Mouse (Mus musculus): ENCODE data around the gene Tmem135.

Gene Tmem135

DNA sequence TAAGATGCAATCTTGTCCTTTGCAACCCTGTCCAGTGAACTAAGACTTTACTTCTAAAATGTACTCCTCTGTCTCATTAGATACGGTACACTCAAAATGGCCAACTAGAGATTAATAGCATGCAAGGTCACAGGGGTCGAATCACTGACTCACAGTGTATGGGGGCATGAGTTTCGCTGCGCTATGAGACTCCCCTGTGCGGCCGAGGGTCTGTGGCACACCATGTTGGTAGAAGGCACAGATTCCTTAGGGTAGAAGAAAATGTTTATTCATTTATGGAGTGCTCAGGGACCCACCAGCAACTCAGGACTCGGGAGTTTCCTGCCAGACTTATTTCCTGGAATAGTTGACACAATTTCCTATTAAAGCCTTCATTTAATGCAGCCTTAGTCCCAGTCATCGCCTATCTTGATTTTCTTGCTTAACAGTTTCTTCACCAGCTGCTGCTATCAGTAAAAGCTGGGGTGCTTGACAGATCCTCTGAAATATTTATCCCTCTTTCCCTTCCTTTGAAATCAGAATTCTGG lies 14.2 kb upstream of the Tmem135 start:
- DNase-seq (ENCODE audit: low read depth, low spot score), result no peak

DNA sequence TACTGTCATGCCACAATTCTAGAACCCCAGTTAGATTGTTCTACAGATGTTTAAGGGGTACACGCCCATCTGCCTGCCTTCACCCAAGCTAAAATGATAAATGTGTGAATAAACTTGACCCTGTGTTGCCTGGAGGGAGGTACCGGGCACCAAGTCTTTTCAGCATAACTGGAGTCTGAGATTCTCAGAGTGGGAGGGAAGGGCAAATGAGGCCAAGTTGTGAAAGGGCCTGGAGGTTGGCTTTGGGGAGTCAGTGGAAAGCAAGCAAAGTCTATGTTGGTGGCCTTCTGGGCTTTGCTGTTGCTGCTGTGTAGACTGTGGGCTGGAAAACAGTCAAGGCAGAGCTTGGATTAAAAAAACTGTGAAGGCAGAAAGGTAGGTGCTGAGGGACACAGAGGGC lies 13.7 kb upstream of the Tmem135 start:
- DNase-seq (ENCODE audit: low read depth, low spot score), result no peak

DNA sequence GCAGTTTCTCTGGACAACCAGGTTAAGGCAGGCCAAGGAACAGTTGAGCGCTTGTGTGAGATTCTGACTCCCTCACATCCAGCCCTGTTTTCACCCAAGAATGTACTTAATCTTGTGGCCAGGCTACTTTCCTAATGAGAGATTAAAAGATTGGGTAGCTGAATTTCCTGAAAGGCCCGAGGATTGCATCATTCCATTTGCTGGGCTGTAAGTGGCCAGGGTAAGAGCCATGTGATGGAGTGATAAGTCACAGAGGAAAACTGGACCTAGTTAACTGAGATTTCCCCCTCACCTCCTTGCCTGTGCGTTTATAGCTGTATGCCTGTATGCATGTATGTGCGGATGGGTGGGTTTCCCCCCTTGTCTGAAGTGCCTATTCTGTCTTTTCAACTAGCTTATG lies 12.0 kb upstream of the Tmem135 start:
- DNase-seq (ENCODE audit: low read depth, low spot score), result no peak

DNA sequence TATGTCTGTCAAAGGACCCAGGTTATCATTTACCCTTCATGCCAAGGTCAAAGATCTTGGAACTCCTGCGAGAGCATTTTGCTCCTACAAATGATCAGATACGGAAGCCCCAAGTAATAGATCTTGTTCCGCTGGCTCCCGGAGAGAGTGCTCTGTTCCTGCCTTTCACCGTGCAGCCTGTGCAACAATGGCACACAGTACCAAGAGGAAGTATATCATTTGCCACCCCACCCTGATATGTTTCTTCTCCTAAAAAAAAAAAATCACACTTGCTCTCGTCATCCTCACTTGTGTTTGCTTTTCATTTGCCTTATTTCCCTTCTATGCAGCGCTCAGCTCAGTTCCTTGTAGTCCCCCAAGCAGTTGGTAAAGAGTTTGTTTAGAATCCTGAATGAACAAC lies 8.1 kb upstream of the Tmem135 start:
- DNase-seq (ENCODE audit: low read depth, low spot score), result no peak

DNA sequence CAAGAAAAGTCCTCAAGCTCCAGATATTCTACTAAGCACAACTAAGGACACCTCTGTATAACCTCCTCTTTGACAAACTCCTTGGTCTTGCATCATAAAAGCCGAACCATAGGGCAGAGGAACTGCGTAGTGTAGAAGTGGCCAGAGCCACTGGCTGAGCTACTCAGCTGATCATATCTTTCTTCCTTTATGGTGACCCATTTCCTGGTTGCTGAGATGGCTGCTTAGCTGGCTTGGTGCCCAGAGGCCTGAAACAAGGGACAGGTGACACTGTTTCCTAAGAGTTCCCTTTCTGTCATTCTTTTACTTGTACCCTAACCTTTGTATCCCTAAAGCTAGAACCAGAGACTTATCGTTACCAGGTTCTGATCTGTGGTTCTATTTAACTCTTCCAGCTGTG lies 7.3 kb upstream of the Tmem135 start:
- DNase-seq (ENCODE audit: low read depth, low spot score), result no peak

DNA sequence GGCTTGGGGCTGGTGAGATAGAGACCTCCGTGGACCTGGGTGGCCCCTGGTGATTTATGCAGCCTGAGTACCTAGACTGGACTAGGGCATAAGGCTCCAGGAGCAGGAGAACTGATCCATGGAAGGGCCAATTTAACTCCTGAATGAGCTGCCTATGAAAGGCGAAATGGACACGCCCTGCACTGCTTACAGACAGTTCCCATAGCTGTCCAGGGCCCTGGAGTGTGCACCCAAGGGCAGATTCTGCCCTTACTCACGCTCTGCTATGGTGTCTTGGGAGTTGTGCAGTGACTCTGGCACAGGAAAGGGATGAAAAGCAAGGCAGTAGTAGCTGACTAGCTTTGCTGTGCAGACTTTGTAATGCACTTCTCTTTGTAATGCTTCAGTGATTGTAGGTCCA lies 6.3 kb upstream of the Tmem135 start:
- no peak for DNase-seq (ENCODE audit: low read depth, low spot score)

DNA sequence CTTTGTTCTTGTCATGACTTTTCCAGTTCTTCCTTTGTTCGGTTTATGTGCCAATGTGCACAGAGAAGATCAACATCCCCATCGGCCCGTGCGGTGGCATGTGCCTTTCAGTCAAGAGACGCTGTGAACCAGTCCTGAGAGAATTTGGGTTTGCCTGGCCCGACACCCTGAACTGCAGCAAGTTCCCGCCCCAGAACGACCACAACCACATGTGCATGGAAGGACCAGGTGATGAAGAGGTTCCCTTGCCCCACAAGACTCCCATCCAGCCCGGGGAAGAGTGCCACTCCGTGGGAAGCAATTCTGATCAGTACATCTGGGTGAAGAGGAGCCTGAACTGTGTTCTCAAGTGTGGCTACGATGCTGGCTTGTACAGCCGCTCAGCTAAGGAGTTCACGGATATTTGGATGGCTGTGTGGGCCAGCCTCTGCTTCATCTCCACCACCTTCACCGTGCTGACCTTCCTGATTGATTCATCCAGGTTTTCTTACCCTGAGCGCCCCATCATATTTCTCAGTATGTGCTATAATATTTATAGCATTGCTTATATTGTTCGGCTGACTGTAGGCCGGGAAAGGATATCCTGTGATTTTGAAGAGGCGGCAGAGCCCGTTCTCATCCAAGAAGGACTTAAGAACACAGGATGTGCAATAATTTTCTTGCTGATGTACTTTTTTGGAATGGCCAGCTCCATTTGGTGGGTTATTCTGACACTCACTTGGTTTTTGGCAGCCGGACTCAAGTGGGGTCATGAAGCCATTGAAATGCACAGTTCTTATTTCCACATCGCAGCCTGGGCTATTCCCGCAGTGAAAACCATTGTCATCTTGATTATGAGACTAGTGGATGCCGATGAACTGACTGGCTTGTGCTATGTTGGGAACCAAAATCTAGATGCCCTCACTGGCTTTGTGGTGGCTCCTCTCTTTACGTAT lies 3.3 kb upstream of the Tmem135 start:
- no peak for DNase-seq (ENCODE audit: low read depth, low spot score)

DNA sequence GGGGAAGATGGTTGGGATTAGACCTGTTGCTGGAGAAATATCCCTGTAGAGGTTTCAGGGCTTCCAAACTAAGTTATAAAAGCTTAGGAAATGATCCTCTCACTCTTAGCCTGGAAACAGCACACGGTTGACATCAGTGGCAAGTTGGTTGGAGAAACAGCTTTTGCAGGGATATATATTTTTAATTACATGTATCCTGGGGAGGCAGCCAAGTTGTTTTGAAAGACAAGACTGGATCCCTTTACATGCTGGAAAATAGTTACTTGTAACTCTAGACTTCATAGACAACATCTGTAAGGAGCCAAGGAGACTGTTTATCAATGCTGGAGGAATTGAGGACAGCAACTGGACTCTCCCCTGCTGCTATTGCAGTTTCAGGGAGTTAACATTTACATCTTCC lies 2.0 kb upstream of the Tmem135 start:
- DNase-seq (ENCODE audit: low read depth, low spot score), result no peak

DNA sequence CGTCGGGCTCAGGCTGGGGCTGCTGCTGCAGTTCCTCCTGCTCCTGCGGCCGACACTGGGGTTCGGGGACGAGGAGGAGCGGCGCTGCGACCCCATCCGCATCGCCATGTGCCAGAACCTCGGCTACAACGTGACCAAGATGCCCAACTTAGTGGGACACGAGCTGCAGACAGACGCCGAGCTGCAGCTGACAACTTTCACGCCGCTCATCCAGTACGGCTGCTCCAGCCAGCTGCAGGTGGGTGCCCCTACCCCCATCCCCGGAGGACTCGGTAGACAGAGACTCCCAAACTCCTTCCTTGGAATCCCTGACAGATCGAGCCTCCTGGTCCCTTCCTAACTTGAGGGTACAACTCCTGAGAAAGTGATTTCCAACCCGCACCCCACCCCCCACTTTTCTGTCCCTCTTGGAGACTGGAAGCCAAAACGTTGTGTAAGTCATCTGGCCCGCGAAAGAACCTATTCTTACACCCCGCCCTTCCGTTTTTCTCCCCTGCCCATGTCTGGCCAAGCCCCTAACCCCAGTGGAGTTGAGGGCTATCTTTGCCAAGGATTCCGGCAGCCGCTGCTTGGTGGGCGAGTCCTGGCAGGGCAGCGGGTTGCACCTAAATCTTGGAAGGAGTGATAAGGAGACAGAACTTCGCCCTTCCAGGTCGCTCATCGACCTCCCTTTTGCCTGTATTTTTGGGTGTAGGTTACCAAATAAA lies 865 bp upstream of the Tmem135 start:
- DNase-seq (ENCODE audit: low read depth, low spot score), result peak; percentile 9

DNA sequence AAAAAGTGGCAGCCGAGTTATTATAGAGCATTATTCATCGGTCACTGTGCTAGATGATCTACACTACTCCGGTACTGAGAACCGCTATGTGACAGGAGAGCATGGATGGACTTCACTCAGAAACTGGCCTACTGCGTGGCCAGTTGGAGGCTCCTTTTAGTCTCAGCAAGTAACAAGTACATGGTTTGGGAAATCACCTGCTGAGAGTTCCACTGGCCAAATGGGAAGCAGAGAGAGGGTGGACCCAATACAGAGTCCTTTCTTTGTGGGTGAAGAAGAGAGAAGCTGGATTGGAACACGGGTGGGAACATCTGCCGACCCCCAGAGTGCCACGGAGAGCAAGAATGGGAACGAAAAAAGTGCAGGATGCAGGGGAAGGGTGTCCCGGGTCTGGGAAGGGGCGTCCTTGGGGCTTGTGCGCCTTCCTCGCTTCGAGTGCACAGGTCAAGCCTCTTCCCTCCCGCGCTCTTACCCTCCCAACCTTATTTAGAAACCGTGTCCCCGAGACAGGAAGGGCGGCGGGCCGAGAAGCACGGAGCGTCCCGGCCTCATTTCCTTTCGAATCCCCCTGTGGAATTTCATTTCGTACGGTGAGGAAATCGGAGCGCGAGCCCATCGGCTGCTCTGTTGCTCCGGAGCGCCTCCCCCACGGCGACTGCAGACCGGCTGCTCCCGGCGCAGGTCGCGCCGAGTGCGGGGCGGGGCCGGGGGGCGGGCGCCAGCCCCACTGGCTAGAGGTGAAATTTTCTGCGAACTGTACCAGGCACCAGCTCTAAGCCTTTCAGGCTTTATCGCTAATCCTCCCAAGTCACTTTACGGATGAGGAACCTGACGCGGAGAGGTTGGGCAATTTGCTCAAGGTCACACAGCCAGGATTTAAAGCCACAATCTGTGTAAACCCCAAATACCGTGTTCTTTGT lies 709 bp downstream of the Tmem135 start:
- DNase-seq (ENCODE audit: low read depth, low spot score), result peak; percentile 49

DNA sequence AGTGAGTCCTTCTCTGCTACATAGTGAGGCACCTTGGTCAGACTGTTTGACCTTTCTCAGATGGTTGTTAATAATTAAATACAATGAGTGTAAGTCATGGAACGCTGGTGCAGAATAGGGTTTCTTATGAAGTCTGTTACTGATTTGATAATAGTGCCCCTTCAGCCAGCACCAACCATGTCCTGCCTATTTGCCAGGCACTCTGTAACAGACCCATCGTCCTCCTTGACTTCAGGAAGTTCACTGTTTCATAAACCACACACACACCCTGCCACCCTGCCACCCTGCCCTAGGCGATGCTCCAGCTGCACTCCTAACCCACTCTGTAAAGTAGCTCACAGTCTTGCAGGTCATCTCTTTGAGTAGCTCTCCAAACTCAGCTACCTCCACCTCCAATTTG lies 2.1 kb downstream of the Tmem135 start:
- DNase-seq (ENCODE audit: low read depth, low spot score), result no peak

DNA sequence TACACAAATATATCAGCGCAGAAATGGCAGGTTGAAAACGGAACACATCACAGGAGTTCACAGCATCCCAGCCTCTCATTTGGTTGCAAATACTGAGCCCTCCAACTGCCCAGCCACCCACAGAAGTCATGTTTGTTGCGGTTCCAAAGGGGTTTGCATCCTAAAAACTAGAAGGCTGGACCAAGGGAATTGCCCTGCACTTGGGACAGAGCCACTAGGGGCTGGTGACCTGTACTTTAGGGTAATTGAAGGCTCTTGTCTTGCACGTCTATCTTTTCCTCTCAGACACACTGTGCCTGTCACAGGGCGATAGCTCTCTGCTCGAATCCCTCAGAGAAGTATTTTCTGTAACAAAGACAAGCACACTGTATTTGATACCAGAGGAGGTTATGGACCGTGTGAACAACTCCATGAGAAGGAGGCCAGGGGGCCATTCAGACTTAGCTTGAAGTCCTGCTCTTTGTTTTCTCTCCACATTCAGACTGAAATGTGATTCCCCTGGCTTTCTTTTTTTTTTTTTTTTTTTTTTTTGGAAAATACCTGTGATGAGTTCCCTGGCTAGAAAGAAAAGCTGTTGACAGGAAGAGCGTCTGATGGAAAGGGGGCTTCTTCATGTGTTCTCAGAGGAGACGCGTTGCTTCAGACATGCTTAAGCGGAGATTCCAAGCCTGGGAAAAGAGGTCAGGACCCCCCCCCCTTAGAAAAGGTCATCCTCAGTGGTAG lies 2.7 kb downstream of the Tmem135 start:
- no peak for DNase-seq (ENCODE audit: low read depth, low spot score)

DNA sequence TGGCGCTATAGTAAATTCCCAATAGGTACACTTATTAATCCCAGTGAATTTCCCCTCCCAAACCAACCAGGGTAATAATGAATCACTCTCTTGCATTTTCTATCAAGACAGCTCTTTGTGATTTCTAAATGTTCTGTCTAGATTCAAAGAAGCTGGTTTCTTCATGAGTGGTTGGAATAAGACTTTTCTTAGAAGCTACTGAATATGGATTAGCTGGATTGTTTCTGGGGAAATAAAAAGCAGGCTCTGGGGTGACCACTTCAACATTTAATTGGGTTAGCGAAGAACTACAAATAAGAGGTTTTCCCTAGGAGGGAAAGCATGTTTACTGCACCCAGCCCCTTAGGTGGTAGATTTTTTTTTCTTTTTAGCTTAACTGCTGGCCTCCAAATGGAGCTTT lies 3.3 kb downstream of the Tmem135 start:
- DNase-seq (ENCODE audit: low read depth, low spot score), result no peak

DNA sequence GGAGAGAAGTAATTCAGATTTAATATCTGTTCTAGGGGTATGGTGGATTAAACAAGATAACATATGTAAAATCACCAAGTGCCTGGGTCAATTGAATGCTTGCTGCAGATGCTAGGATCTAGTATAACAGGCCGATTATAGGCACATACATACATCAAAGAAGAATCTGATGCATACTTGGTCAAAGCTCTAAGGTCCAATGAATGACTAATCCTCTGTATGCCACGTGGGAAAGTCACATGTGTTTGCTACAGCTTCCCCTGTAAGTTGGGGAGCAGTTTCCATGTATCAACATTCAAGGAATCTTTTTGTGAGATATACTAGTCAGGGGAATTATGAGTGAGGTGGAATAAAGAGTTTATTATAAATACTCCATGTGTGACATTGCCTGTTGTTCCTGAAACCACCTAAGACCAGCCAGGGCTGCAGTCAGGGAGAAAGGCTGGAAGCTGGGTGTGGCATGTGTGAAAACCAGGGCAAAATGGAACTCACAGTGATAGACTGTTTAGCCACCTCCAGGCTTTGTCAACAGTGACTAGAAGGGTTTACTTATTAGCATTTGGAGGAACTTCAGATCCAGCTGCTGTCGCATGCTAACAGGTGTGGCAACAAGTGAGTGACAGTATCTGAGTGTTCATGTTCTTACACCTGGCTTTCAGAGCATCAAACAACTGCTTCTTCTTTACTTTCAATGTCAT lies 6.0 kb downstream of the Tmem135 start:
- no peak for DNase-seq (ENCODE audit: low read depth, low spot score)

DNA sequence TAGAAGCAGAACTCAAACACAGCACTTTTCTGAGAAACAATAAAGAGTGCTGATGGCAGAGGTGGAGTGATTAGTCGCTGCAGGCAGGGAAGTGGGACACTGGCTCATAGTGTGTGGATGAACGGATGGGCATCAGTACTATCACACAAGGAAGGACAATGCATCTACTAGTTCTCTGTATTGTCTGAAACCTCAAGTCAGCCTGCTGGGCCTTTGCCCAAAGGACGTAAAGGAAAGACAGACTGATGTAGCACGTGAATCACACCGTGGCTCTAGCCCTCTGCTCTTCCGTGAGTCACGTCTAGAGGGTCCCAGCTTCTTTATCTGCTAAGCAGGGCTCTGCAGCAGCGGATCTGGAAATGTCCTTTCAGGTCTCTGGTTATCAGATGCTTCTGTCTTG lies 7.6 kb downstream of the Tmem135 start:
- no peak for DNase-seq (ENCODE audit: low read depth, low spot score)

DNA sequence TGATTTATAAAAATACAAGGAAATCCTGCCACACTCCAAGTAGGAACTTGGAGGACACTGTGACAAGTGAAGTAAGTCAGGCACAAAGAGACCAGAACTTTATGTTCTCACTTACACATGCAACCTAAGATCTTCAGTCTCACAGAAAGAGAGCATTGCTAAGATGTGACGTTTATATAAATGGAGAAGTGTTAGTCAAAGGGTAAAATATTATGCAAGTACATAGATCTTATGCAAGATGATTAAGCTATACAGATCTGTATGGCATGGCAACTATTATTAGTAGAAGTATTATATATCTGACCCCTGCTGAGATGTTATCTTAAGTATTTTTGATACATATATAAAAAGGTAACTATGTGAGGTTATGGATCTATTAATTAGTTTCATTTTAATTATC lies 8.6 kb downstream of the Tmem135 start:
- DNase-seq (ENCODE audit: low read depth, low spot score), result no peak

DNA sequence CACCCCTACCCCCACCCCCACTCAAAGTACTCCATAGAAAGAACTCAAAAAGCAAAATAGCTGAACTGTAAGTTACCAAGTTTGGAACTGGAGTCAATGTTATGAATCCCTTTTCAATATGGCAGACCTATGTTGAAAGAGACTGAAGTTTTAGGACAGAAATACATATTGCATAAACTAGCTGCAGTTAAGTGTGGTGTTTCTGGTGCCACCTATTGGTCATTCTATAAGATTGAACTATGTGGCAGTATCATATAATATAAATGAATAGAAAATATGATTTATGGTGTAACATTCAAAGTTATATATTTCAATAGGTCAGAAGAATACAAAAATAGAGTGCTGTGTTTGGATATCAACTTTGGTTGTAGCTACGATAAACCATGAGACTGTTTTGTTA lies 11.2 kb downstream of the Tmem135 start:
- no peak for DNase-seq (ENCODE audit: low read depth, low spot score)

DNA sequence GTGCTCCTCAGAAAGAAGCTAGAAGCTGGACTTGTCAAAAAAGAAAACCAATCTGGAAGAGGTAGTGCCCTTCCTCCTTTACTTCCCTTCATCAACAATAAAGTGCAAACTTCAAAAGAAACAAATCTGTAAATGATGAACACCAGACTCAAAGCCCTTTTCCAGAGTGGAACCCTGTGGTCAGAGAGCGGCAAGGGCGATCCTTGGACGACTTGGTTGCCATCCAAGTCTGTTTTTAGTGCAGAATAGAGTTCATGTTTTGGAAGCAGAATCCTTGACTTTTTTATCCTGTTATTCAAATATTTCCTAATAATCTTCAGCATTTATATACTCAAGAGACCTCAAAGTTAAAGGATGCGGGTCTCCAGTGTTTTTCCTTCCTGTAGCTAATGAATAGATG lies 11.6 kb downstream of the Tmem135 start:
- DNase-seq (ENCODE audit: low read depth, low spot score), result no peak

DNA sequence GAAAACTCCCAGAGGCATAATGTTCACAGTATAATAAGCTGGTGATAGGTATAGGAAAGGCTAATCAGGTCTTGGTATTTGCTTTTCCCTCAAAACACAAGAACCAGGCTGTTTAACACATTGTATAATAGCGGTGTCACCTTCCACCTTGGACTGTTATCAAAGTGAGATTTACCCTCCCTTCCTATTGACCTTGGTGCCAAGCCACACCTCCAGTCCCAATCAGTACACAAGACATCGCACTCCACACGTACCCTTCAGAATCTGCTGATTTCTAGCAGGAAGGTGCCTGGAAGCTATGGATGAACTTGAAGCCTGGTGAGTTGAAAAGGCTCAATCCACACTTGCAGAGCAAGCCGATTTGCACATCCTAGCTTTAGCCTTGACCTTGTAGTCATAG lies 12.2 kb downstream of the Tmem135 start:
- no peak for DNase-seq (ENCODE audit: low read depth, low spot score)

DNA sequence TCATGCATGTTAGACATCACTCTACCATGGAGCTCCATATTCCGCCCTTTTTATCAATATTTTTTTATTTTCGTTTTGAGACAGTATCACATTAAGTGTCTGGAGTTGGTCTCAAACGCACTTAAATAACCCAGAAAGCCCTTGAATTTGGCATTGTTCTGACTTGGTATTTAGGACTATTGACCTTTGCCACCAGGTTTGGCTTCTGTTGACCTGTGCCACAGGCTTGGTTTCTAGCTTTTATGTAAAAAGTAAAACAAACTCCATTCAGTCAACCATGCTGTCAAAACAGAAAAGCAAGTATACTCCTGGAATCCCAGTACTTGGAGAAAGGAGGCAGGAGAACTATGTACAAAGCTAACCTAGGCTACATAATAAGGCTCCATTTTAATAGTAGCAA lies 12.7 kb downstream of the Tmem135 start:
- no peak for DNase-seq (ENCODE audit: low read depth, low spot score)

DNA sequence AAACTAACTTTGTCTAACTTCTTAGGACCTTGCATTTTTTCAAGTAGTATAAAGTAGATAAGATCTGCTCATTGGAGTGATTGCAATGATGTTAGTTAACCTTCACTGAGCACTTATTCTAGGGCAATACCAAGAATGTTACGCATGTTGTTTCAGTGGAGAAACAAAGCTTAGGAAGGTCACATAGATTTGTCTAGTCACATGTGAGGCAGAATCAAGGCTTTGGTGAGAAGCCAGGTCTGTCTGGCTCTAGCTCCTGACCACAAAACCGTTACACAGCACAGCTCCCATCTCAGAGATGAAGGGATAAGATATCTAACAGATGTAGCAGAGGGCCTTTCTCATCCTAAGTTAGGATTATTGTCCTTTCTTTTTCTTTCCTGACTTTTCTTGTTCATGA lies 13.4 kb downstream of the Tmem135 start:
- DNase-seq (ENCODE audit: low read depth, low spot score), result no peak
